Mouse (Mus musculus) embryonic facial prominence, embryonic 14.5 days (tissue): ENCODE measurements around the gene Spats2. TPM values are rescaled to one million over a fixed set of nuclear protein-coding genes. Genes with fewer than 3 reads are reported as not detected.

ENCODE experiments used
- ATAC-seq: fragments of 200-750 bp; cut with Nextera tagmentation; 2 replicates; pipeline ENCODE4 v1.8.0; 2017; ENCODE audit warnings: low read depth, moderate number of reproducible peaks, moderate TSS enrichment
- DNase-seq: peaks from one replicate; pipeline ENCODE4 v3.0.0-alpha.2; 2015; ENCODE audit warnings: low spot score
- H3K27ac ChIP-seq: fragments of 300-500 bp; sonication (generic); replicated peaks from 2 replicates; pipeline ENCODE4 v1.5.1; 2014; ENCODE audit warnings: low read depth, mild to moderate bottlenecking, low read length, moderate library complexity
- H3K27me3 ChIP-seq: fragments of 300-500 bp; sonication (generic); replicated peaks from 2 replicates; pipeline ENCODE4 v1.6.1; 2014; ENCODE audit warnings: low read length; ENCODE audit not compliant: control insufficient read depth, insufficient read depth
- H3K36me3 ChIP-seq: fragments of 300-500 bp; sonication (generic); 2 replicates; pipeline ENCODE4 v1.6.1; 2014; ENCODE audit warnings: low read length, mixed read lengths; ENCODE audit not compliant: control insufficient read depth, insufficient read depth
- H3K4me1 ChIP-seq: fragments of 300-500 bp; sonication (generic); 2 replicates; pipeline ENCODE4 v1.6.1; 2014; ENCODE audit warnings: antibody characterized with exemption, low read length; ENCODE audit not compliant: control insufficient read depth, insufficient read depth
- H3K4me2 ChIP-seq: fragments of 300-500 bp; sonication (generic); 2 replicates; pipeline ENCODE4 v1.6.1; 2014; ENCODE audit warnings: low read depth, mild to moderate bottlenecking, low read length, moderate library complexity, mixed read lengths
- H3K4me3 ChIP-seq: fragments of 300-500 bp; sonication (generic); 2 replicates; pipeline ENCODE4 v1.5.1; 2014; ENCODE audit warnings: low read depth, mild to moderate bottlenecking, low read length
- H3K9ac ChIP-seq: fragments of 300-500 bp; sonication (generic); 2 replicates; pipeline ENCODE4 v1.6.1; 2014; ENCODE audit warnings: low read depth, mild to moderate bottlenecking, low read length, moderate library complexity, mixed read lengths
- H3K9me3 ChIP-seq: fragments of 300-500 bp; sonication (generic); 2 replicates; pipeline ENCODE4 v1.6.1; 2016; ENCODE audit warnings: low read length; ENCODE audit not compliant: control insufficient read depth
- WGBS: fragments of 180-500 bp; shearing (Covaris S2); extraction: QIAGEN DNeasy Blood & Tissue Kit; methylation state at CpG from one replicate; pipeline ENCODE4 v1.1.7; 2014; 5-methylcytosine and 5-hydroxymethylcytosine counted together
- polyA plus RNA-seq: library from polyadenylated mRNA; unstranded; fragments of >200 nt; fragmentation: Nextera tagmentation; extraction: Ambion mirVana; gene quantifications from 2 replicates; pipeline ENCODE4 v1.2.1, GENCODE M21; 2014

The Spats2 gene
- polyA plus RNA-seq, 1 experiment from 2014 or later: 35.5 TPM

GRCm38 (mm10) chr15:99120814-99121213 is 4.9 kb upstream of the Spats2 start:
- Histone ChIP-seq H3K36me3 (no peaks in the 10 kb centered on the region), H3K9ac (no peak overlapping the region), H3K27me3 (peaks cover 2% of the 10 kb centered on the region; the same call in 1 of the 2 replicates), H3K4me2 (no peak overlapping the region), H3K9me3 (no peaks in the 10 kb centered on the region), H3K4me3 (no peak overlapping the region), H3K27ac (no peak overlapping the region), H3K4me1 (no peaks in the 10 kb centered on the region)
- ATAC-seq (no peak), DNase-seq (no peak)
- 17% methylated on average over 11 of the region's 11 CpGs for WGBS

- no peaks in the 10 kb centered on the region for H3K36me3 ChIP-seq
- H3K27ac ChIP-seq: no peak overlapping the region
- H3K4me2 ChIP-seq: no peak overlapping the region
- DNase-seq (no peak), ATAC-seq (no peak)
- H3K9ac ChIP-seq: no peak overlapping the region
- H3K9me3 ChIP-seq: no peaks in the 10 kb centered on the region
- peaks cover 2% of the 10 kb centered on the region; the same call in 1 of the 2 replicates for H3K27me3 ChIP-seq
- 70% methylated on average over 2 of the region's 2 CpGs for WGBS
- H3K4me3 ChIP-seq: no peak overlapping the region
- H3K4me1 ChIP-seq: peaks cover under 1% of the 10 kb centered on the region; the same call in 1 of the 2 replicates
Measured at GRCm38 (mm10) chr15:99122642-99123041, 3.1 kb upstream of the Spats2 start.

GRCm38 (mm10) chr15:99126081-99126815 is 532 bp downstream of the Spats2 start:
- Histone ChIP-seq H3K4me3 (peak overlapping the region; percentile 79), H3K36me3 (0 out of 2 replicates have a peak, but pooled peaks cover 3% of the 10 kb centered on the region), H3K27ac (peak overlapping the region; percentile 93), H3K9ac (peak overlapping the region; percentile 94), H3K9me3 (no peaks in the 10 kb centered on the region), H3K27me3 (no peaks in the 10 kb centered on the region), H3K4me2 (peak overlapping the region; percentile 77), H3K4me1 (peaks cover 22% of the 10 kb centered on the region)
- WGBS: 0% methylated on average over 29 of the region's 115 CpGs
- ATAC-seq (peak; percentile 89), DNase-seq (peak; percentile 96)

GRCm38 (mm10) chr15:99126816-99127365 is 1.2 kb downstream of the Spats2 start:
- DNase-seq: no peak
- peak overlapping the region; percentile 93 for H3K27ac ChIP-seq
- H3K36me3 ChIP-seq: 0 out of 2 replicates have a peak, but pooled peaks cover 3% of the 10 kb centered on the region
- peak overlapping the region; percentile 79 for H3K4me3 ChIP-seq
- peak overlapping the region; percentile 94 for H3K9ac ChIP-seq
- 1% methylated on average over 30 of the region's 35 CpGs for WGBS
- peak overlapping the region; percentile 77 for H3K4me2 ChIP-seq
- no peak for ATAC-seq
- peaks cover 22% of the 10 kb centered on the region for H3K4me1 ChIP-seq
- no peaks in the 10 kb centered on the region for H3K9me3 ChIP-seq
- no peaks in the 10 kb centered on the region for H3K27me3 ChIP-seq

- Histone ChIP-seq H3K27ac (0 out of 2 replicates have a peak overlapping the region, but pooled peaks have one; percentile 93), H3K4me2 (peak overlapping the region; percentile 77), H3K4me1 (peaks cover 22% of the 10 kb centered on the region), H3K4me3 (peak overlapping the region; percentile 79), H3K36me3 (0 out of 2 replicates have a peak, but pooled peaks cover 3% of the 10 kb centered on the region), H3K9ac (peak overlapping the region; percentile 94), H3K9me3 (no peaks in the 10 kb centered on the region), H3K27me3 (no peaks in the 10 kb centered on the region)
- DNase-seq (no peak), ATAC-seq (no peak)
- WGBS: 65% methylated on average over 6 of the region's 6 CpGs
Measured at GRCm38 (mm10) chr15:99127851-99128522, 2.3 kb downstream of the Spats2 start.

- Histone ChIP-seq H3K9ac (0 out of 2 replicates have a peak overlapping the region, but pooled peaks have one; percentile 5), H3K36me3 (0 out of 2 replicates have a peak, but pooled peaks cover 3% of the 10 kb centered on the region), H3K27me3 (no peaks in the 10 kb centered on the region), H3K4me2 (no peak overlapping the region), H3K4me1 (peaks cover 22% of the 10 kb centered on the region), H3K4me3 (no peak overlapping the region), H3K27ac (0 out of 2 replicates have a peak overlapping the region, but pooled peaks have one; percentile 22), H3K9me3 (no peaks in the 10 kb centered on the region)
- ATAC-seq: no peak
- 52% methylated on average over 11 of the region's 11 CpGs for WGBS
- peak; percentile 65 for DNase-seq
Measured at GRCm38 (mm10) chr15:99129441-99129840, 3.7 kb downstream of the Spats2 start.

GRCm38 (mm10) chr15:99129956-99130910 is 4.5 kb downstream of the Spats2 start:
- peak; percentile 84 for DNase-seq

More at GRCm38 (mm10) chr15:99129956-99130910, 4.5 kb downstream of the Spats2 start:
- ATAC-seq: peak; percentile 28
- WGBS: 45% methylated on average over 22 of the region's 22 CpGs
- H3K36me3 ChIP-seq: 0 out of 2 replicates have a peak, but pooled peaks cover 3% of the 10 kb centered on the region
- H3K9me3 ChIP-seq: no peaks in the 10 kb centered on the region
- H3K4me3 ChIP-seq: no peak overlapping the region
- 0 out of 2 replicates have a peak overlapping the region, but pooled peaks have one; percentile 22 for H3K27ac ChIP-seq
- peak overlapping the region; percentile 31 for H3K4me2 ChIP-seq
- H3K27me3 ChIP-seq: no peaks in the 10 kb centered on the region
- H3K4me1 ChIP-seq: peaks cover 22% of the 10 kb centered on the region
- 0 out of 2 replicates have a peak overlapping the region, but pooled peaks have one; percentile 5 for H3K9ac ChIP-seq
